Mouse (Mus musculus): ENCODE results near the gene Fastkd1.
"Not testable (repeated sequence)": the region's sequence is repeated elsewhere in the genome, so short reads cannot be mapped to it uniquely, and the experiment has no call there.

The Fastkd1 gene

GRCm38 (mm10) chr2:69673723-69674122 lies 39.6 kb downstream of the Fastkd1 start:
- no peak for DNase-seq (ENCODE audit: low read depth, low spot score)

- DNase-seq (ENCODE audit: low read depth, low spot score), result no peak
Measured at GRCm38 (mm10) chr2:69669853-69670252, 43.5 kb downstream of the Fastkd1 start, which contains the start of gene Klhl41. Gene Klhl41 (plus strand): TSS chr2:69670120.

- DNase-seq (ENCODE audit: low read depth, low spot score), result no peak
Measured at GRCm38 (mm10) chr2:69668414-69668813, 44.9 kb downstream of the Fastkd1 start.

GRCm38 (mm10) chr2:69667656-69668055 lies 45.7 kb downstream of the Fastkd1 start:
- no peak for DNase-seq (ENCODE audit: low read depth, low spot score)

GRCm38 (mm10) chr2:69663827-69664476 lies 49.4 kb downstream of the Fastkd1 start:
- no peak for DNase-seq (ENCODE audit: low read depth, low spot score)

GRCm38 (mm10) chr2:69659326-69659725 lies 54.0 kb downstream of the Fastkd1 start:
- no peak for DNase-seq (ENCODE audit: low read depth, low spot score)

GRCm38 (mm10) chr2:69649716-69650115 lies 63.6 kb downstream of the Fastkd1 start:
- DNase-seq (ENCODE audit: low read depth, low spot score), result no peak

- DNase-seq (ENCODE audit: low read depth, low spot score), result peak; percentile 41
Measured at GRCm38 (mm10) chr2:69646726-69647490, 66.4 kb downstream of the Fastkd1 start, which contains the start of gene Bbs5. Gene Bbs5 (plus strand): TSS chr2:69647171.

GRCm38 (mm10) chr2:69644968-69645617 lies 68.2 kb downstream of the Fastkd1 start:
- DNase-seq (ENCODE audit: low read depth, low spot score), result no peak

GRCm38 (mm10) chr2:69640100-69640499 lies 73.2 kb downstream of the Fastkd1 start:
- no peak for DNase-seq (ENCODE audit: low read depth, low spot score)

- DNase-seq (ENCODE audit: low read depth, low spot score), result not testable (repeated sequence)
Measured at GRCm38 (mm10) chr2:69637989-69638388, 75.3 kb downstream of the Fastkd1 start.
